Mouse (Mus musculus): ENCODE results near the gene St7. TPM values are rescaled to one million over a fixed set of nuclear protein-coding genes. Genes with fewer than 3 reads are reported as not detected.

Gene St7
- total and polyA plus RNA-seq, 2 experiments from 2014 or later = 41.9 to 67.3 TPM

DNA sequence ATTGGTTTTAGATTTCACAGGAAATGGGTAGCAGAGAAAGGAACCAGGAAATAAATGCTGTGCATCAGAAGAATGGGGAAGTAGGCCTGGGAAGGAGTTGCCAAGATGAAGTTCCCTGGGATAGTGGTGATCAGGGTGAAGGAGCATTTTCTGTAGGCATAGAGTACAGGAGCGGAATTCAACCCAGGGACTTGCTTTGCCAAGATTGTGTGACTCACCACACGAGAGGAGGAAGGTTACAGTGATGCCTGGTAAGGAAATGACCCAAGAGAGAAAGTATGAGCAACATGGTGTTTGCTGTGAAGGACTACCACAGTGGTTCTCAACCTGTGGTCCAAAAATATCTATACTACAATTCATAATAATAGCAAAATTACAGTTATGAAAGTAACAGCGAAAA is 24.9 kb upstream of the St7 start:
- no peak for ATAC-seq
- no peaks in the 10 kb centered on the region for H3K9me3 ChIP-seq (ENCODE audit: low read length)
- WGBS = 92% methylated on average over 3 of the region's 3 CpGs
- no peak for DNase-seq
- no peak overlapping the region for H3K9ac ChIP-seq
- no peak overlapping the region for H3K4me2 ChIP-seq (ENCODE audit: low read depth)
- H3K4me1 ChIP-seq (ENCODE audit: insufficient read depth) = no peaks in the 10 kb centered on the region
- no peak overlapping the region for H3K27ac ChIP-seq (ENCODE audit: low read depth, low read length)
- H3K27me3 ChIP-seq (ENCODE audit: insufficient read depth, low read length) = no peaks in the 10 kb centered on the region
- peaks cover 28% of the 10 kb centered on the region for H3K36me3 ChIP-seq (ENCODE audit: insufficient read depth)
- no peak overlapping the region for H3K4me3 ChIP-seq (ENCODE audit: low read depth, low read length)
- no peak for TF ChIP-seq CTCF (IDR thresholded peaks at IDR 0.05; ENCODE audit: low read depth)

GRCm38 (mm10) chr6:17668334-17668733 is 24.4 kb upstream of the St7 start:
- TF ChIP-seq CTCF (IDR thresholded peaks at IDR 0.05; ENCODE audit: low read depth) = no peak
- peaks cover 23% of the 10 kb centered on the region for H3K36me3 ChIP-seq (ENCODE audit: insufficient read depth)
- WGBS = 97% methylated on average over 12 of the region's 12 CpGs
- H3K9ac ChIP-seq = no peak overlapping the region
- no peaks in the 10 kb centered on the region for H3K9me3 ChIP-seq (ENCODE audit: low read length)
- H3K4me3 ChIP-seq (ENCODE audit: low read depth, low read length) = no peak overlapping the region
- no peaks in the 10 kb centered on the region for H3K27me3 ChIP-seq (ENCODE audit: insufficient read depth, low read length)
- no peaks in the 10 kb centered on the region for H3K4me1 ChIP-seq (ENCODE audit: insufficient read depth)
- no peak for DNase-seq
- ATAC-seq = no peak; the same call in 1 of the 2 replicates
- no peak overlapping the region for H3K27ac ChIP-seq (ENCODE audit: low read depth, low read length)
- H3K4me2 ChIP-seq (ENCODE audit: low read depth) = no peak overlapping the region

GRCm38 (mm10) chr6:17669826-17670225 is 22.9 kb upstream of the St7 start:
- Histone ChIP-seq H3K4me3 (ENCODE audit: low read depth, low read length) (no peak overlapping the region), H3K27me3 (ENCODE audit: insufficient read depth, low read length) (no peaks in the 10 kb centered on the region), H3K36me3 (ENCODE audit: insufficient read depth) (peaks cover 18% of the 10 kb centered on the region), H3K4me1 (ENCODE audit: insufficient read depth) (no peaks in the 10 kb centered on the region), H3K9me3 (ENCODE audit: low read length) (no peaks in the 10 kb centered on the region), H3K4me2 (ENCODE audit: low read depth) (no peak overlapping the region), H3K9ac (no peak overlapping the region), H3K27ac (ENCODE audit: low read depth, low read length) (no peak overlapping the region)
- WGBS = 60% methylated on average over 2 of the region's 2 CpGs
- DNase-seq (no peak), ATAC-seq (no peak)
- no peak for TF ChIP-seq CTCF (IDR thresholded peaks at IDR 0.05; ENCODE audit: low read depth)

GRCm38 (mm10) chr6:17675019-17675756 is 17.5 kb upstream of the St7 start:
- H3K4me2 ChIP-seq (ENCODE audit: low read depth) = no peak overlapping the region
- ATAC-seq (peak; percentile 66), DNase-seq (peak; percentile 83)
- H3K27ac ChIP-seq (ENCODE audit: low read depth, low read length) = no peak overlapping the region
- no peak overlapping the region for H3K9ac ChIP-seq
- no peaks in the 10 kb centered on the region for H3K27me3 ChIP-seq (ENCODE audit: insufficient read depth, low read length)
- whole genome bisulfite sequencing = 22% methylated on average over 12 of the region's 12 CpGs
- H3K4me1 ChIP-seq (ENCODE audit: insufficient read depth) = no peaks in the 10 kb centered on the region
- peak; percentile 87 for TF ChIP-seq CTCF (IDR thresholded peaks at IDR 0.05; ENCODE audit: low read depth)
- H3K4me3 ChIP-seq (ENCODE audit: low read depth, low read length) = no peak overlapping the region
- no peaks in the 10 kb centered on the region for H3K9me3 ChIP-seq (ENCODE audit: low read length)
- H3K36me3 ChIP-seq (ENCODE audit: insufficient read depth) = no peaks in the 10 kb centered on the region

GRCm38 (mm10) chr6:17677008-17677407 is 15.7 kb upstream of the St7 start:
- no peaks in the 10 kb centered on the region for H3K27me3 ChIP-seq (ENCODE audit: insufficient read depth, low read length)
- no peak overlapping the region for H3K27ac ChIP-seq (ENCODE audit: low read depth, low read length)
- H3K36me3 ChIP-seq (ENCODE audit: insufficient read depth) = no peaks in the 10 kb centered on the region
- no peak for TF ChIP-seq CTCF (IDR thresholded peaks at IDR 0.05; ENCODE audit: low read depth)
- no peak overlapping the region for H3K4me3 ChIP-seq (ENCODE audit: low read depth, low read length)
- WGBS = 90% methylated on average over 2 of the region's 2 CpGs
- no peaks in the 10 kb centered on the region for H3K9me3 ChIP-seq (ENCODE audit: low read length)
- H3K4me1 ChIP-seq (ENCODE audit: insufficient read depth) = no peaks in the 10 kb centered on the region
- no peak overlapping the region for H3K9ac ChIP-seq
- DNase-seq = no peak
- no peak for ATAC-seq
- H3K4me2 ChIP-seq (ENCODE audit: low read depth) = no peak overlapping the region

DNA sequence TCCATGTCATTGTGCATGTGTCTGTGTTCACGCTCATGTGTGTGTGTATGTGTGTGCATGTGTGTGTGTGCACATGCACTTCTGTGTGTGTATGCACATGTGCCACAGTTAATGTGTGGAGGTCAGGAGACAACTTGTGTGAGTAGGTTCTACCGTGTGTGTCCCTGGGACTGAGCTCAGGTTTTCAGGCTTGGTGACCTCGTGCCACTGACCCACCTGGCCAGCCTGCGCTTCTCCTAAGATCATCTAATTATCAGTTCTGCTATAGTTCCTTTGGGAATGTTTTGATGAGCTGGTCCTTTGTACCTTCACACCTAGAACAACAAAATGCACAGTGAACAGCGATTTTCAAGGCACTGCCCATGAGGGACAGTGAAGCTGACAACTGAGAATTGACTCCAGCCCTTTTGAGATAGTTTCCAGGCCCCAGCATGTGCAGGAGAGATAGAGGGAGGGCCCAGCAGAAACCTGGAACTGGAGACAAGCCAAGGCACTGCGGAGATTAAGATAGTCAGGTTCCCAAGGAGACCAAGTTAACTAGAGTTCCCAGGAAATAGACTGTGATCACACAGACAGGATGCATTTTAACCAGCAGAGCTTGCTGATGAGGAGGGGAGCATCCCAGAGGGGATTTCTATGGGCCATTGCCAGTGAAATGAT is 12.3 kb upstream of the St7 start:
- Histone ChIP-seq H3K9me3 (ENCODE audit: low read length) (no peaks in the 10 kb centered on the region), H3K9ac (no peak overlapping the region), H3K27me3 (ENCODE audit: insufficient read depth, low read length) (no peaks in the 10 kb centered on the region), H3K36me3 (ENCODE audit: insufficient read depth) (no peaks in the 10 kb centered on the region), H3K4me2 (ENCODE audit: low read depth) (no peak overlapping the region), H3K4me3 (ENCODE audit: low read depth, low read length) (no peak overlapping the region), H3K27ac (ENCODE audit: low read depth, low read length) (no peak overlapping the region), H3K4me1 (ENCODE audit: insufficient read depth) (no peaks in the 10 kb centered on the region)
- TF ChIP-seq CTCF (IDR thresholded peaks at IDR 0.05; ENCODE audit: low read depth) = no peak
- no peak for DNase-seq
- 80% methylated on average over 6 of the region's 6 CpGs for WGBS
- ATAC-seq = no peak

GRCm38 (mm10) chr6:17681810-17682209 is 10.9 kb upstream of the St7 start:
- 97% methylated on average over 8 of the region's 8 CpGs for WGBS
- Histone ChIP-seq H3K4me2 (ENCODE audit: low read depth) (no peak overlapping the region), H3K36me3 (ENCODE audit: insufficient read depth) (no peaks in the 10 kb centered on the region), H3K9ac (no peak overlapping the region), H3K4me1 (ENCODE audit: insufficient read depth) (no peaks in the 10 kb centered on the region), H3K9me3 (ENCODE audit: low read length) (no peaks in the 10 kb centered on the region), H3K27ac (ENCODE audit: low read depth, low read length) (no peak overlapping the region), H3K27me3 (ENCODE audit: insufficient read depth, low read length) (no peaks in the 10 kb centered on the region), H3K4me3 (ENCODE audit: low read depth, low read length) (no peak overlapping the region)
- 0 out of 2 replicates have a peak, but pooled peaks have one; percentile 1 for ATAC-seq
- TF ChIP-seq CTCF (IDR thresholded peaks at IDR 0.05; ENCODE audit: low read depth) = no peak
- no peak for DNase-seq
